In genomic region chr9:29736031-29736430, GRCm38 (mm10) we compare ENCODE assay signal across 26 mouse cellular contexts.
A peak's percentile ranks its signal among the peaks of the same experiment; 100 is the strongest.
DNase-seq lines count a peak whose midpoint lies in the region; ATAC-seq and TF ChIP-seq lines count a peak whose summit lies in the region.
"Had no signal": no experiment of that assay in that cellular context is flagged by ENCODE, and none has a peak within 500 bp of the region (broad histone marks: within the 10 kb centered on the region; RNA-seq: fewer than 3 reads in every experiment).

No protein-coding gene starts in this region.

- peak; percentile 53 to 57 for DNase-seq in cerebellum, postnatal 14 days
- no peak for DNase-seq in cerebellum, adult 11-12 months
- DNase-seq in kidney, adult 2 months = peak; percentile 23
- DNase-seq in lung, adult 2 months = peak; percentile 25
- peak; percentile 75 for DNase-seq in lung, postnatal 36 days
- no peak for DNase-seq in left cerebral cortex, postnatal 14 days (ENCODE audit: low spot score in 2 of 2)
- DNase-seq: adrenal gland, postnatal 10 days; cerebellum, adult 11 months; cerebellum, adult 9-11 months; gastrocnemius, postnatal 10 days; heart, postnatal 4 days; right cerebral cortex, adult 18-20 months; spleen, adult 18-20 months; thymus, postnatal 14 days had no signal

- H3K27me3 ChIP-seq in kidney, adult 2 months (replicated peaks; ENCODE audit: control insufficient read depth, insufficient read depth, low read length) = no peaks in the 10 kb centered on the region
- no peaks in the 10 kb centered on the region for H3K27me3 ChIP-seq in kidney, embryonic 16.5 days (ENCODE audit: insufficient read depth, low read length)
- H3K27me3 ChIP-seq: forebrain, embryonic 13.5 days; hindbrain, embryonic 13.5 days; limb, embryonic 12.5 days; liver, embryonic 15.5 days; midbrain, embryonic 13.5 days; neural tube, embryonic 15.5 days had no signal

- H3K27ac ChIP-seq in kidney, adult 2 months (ENCODE audit: insufficient read depth, low read depth, low read length) = no peak overlapping the region
- no peak overlapping the region for H3K27ac ChIP-seq in kidney, embryonic 16.5 days (ENCODE audit: low read length)
- H3K27ac ChIP-seq: forebrain, embryonic 13.5 days; hindbrain, embryonic 13.5 days; kidney, postnatal 0 days; limb, embryonic 12.5 days; liver, embryonic 15.5 days; macrophage; midbrain, embryonic 13.5 days; neural tube, embryonic 15.5 days had no signal

- no peaks in the 10 kb centered on the region for H3K4me1 ChIP-seq in kidney, adult 2 months (ENCODE audit: control insufficient read depth, insufficient read depth, low read length)
- H3K4me1 ChIP-seq in kidney, embryonic 16.5 days (ENCODE audit: insufficient read depth, low read length) = no peaks in the 10 kb centered on the region; the same call in 1 of the 2 replicates
- H3K4me1 ChIP-seq in lung, adult 2 months (ENCODE audit: control insufficient read depth, insufficient read depth, low read length) = no peaks in the 10 kb centered on the region
- H3K4me1 ChIP-seq: forebrain, embryonic 13.5 days; liver, embryonic 15.5 days; neural tube, embryonic 15.5 days had no signal

- intact Hi-C loops in left cerebral cortex, postnatal 14 days (cut with DNase I) = no loop called here

- no peaks in the 10 kb centered on the region for H3K9me3 ChIP-seq in kidney, embryonic 16.5 days (ENCODE audit: low read length)
- H3K9me3 ChIP-seq: forebrain, embryonic 13.5 days; hindbrain, embryonic 13.5 days; limb, embryonic 12.5 days; liver, embryonic 15.5 days; midbrain, embryonic 13.5 days; neural tube, embryonic 15.5 days had no signal

- no peaks in the 10 kb centered on the region for H3K36me3 ChIP-seq in kidney, adult 2 months (ENCODE audit: control insufficient read depth, insufficient read depth, low read length)
- no peaks in the 10 kb centered on the region for H3K36me3 ChIP-seq in kidney, embryonic 16.5 days (ENCODE audit: insufficient read depth, low read length)
- H3K36me3 ChIP-seq: G1E; hindbrain, embryonic 13.5 days; limb, embryonic 12.5 days; liver, embryonic 15.5 days; midbrain, embryonic 13.5 days; neural tube, embryonic 15.5 days had no signal

- WGBS in kidney, adult 2 months = 12% methylated on average over 3 of the region's 3 CpGs
- WGBS in kidney, embryonic 16.5 days = 11% methylated on average over 3 of the region's 3 CpGs
- WGBS in lung, adult 2 months = 19% methylated on average over 3 of the region's 3 CpGs

- no peak overlapping the region for H3K4me2 ChIP-seq in kidney, embryonic 16.5 days (replicated peaks; ENCODE audit: low read depth, low read length)
- H3K4me2 ChIP-seq: forebrain, embryonic 13.5 days; heart, embryonic 11.5 days; hindbrain, embryonic 13.5 days; limb, embryonic 12.5 days; liver, embryonic 15.5 days; midbrain, embryonic 13.5 days; neural tube, embryonic 15.5 days had no signal

- TF ChIP-seq POLR2A in kidney, adult 2 months (IDR thresholded peaks at IDR 0.05; ENCODE audit: low read depth, low read length) = no peak
- no peak for TF ChIP-seq POLR2A in lung, adult 2 months (IDR thresholded peaks at IDR 0.05; ENCODE audit: borderline replicate concordance, extremely low read depth, low read depth, low read length)

- no peak for TF ChIP-seq CTCF in kidney, adult 2 months (conservative IDR thresholded peaks at IDR 0.05; ENCODE audit: insufficient read depth, insufficient read length, low read depth, low read length)
- no peak for TF ChIP-seq CTCF in lung, adult 2 months (IDR thresholded peaks at IDR 0.05; ENCODE audit: insufficient read depth, low read length)

- ATAC-seq in kidney, embryonic 16.5 days (ENCODE audit: low FRiP score, low TSS enrichment) = no peak
- ATAC-seq: forebrain, embryonic 13.5 days; intestine, embryonic 16.5 days; midbrain, embryonic 13.5 days had no signal

- no peak overlapping the region for H3K4me3 ChIP-seq in kidney, adult 2 months (ENCODE audit: insufficient read depth, low read depth, low read length)
- no peak overlapping the region for H3K4me3 ChIP-seq in kidney, embryonic 16.5 days (ENCODE audit: low read length)
- no peak overlapping the region for H3K4me3 ChIP-seq in lung, adult 2 months (replicated peaks; ENCODE audit: extremely low read depth, low read depth, low read length)
- H3K4me3 ChIP-seq: forebrain, embryonic 13.5 days; hindbrain, embryonic 13.5 days; limb, embryonic 12.5 days; liver, embryonic 15.5 days; midbrain, embryonic 13.5 days; neural tube, embryonic 15.5 days had no signal

- no peak overlapping the region for H3K9ac ChIP-seq in kidney, embryonic 16.5 days (replicated peaks; ENCODE audit: low read length)
- H3K9ac ChIP-seq: forebrain, embryonic 13.5 days; hindbrain, embryonic 13.5 days; liver, embryonic 15.5 days; midbrain, embryonic 13.5 days; neural tube, embryonic 15.5 days had no signal

Comparison
In these comparisons a context has a peak if more than half of its experiments do, and no peak if none do; other contexts are left out.
1. DNase-seq: peak in cerebellum, postnatal 14 days (2 of 2), kidney, adult 2 months (single experiment), lung, adult 2 months (single experiment) and lung, postnatal 36 days (single experiment); none in cerebellum, adult 11-12 months (single experiment) and left cerebral cortex, postnatal 14 days (0 of 2).